Mouse (Mus musculus): ENCODE data around the gene Cdh18.

GRCm38 (mm10) chr15:23430021-23430420 is 881.2 kb downstream of the Cdh18 start:
- TF ChIP-seq POLR2A (IDR thresholded peaks at IDR 0.05; ENCODE audit: extremely low read depth, insufficient read depth, low read length) (no peak), CTCF (IDR thresholded peaks at IDR 0.05; ENCODE audit: extremely low read depth, insufficient read depth, low read length) (no peak)

All from cortical plate, adult 2 months (tissue).